Mouse (Mus musculus): Measurements from ENCODE around the gene Trio.

DNA sequence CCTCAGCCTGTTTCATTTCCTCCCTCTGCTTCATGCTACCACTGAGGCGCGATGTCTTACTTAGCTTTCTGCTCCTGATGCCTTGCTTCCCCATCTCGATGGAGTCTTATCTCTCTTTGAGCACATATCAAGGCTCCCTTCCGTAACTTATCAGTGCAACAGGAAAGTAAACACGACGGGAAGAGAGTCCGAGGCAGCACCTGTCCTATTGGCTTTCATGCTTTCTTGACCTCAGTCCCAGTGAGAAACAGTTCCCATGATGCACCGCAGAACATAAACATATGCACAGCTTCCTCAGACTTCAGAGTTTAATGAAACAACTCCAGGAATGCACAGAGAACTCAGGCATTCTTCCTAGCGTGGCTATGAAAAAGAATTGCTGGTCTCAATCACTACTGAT is 65.0 kb downstream of the Trio start:
- TF ChIP-seq CTCF (IDR thresholded peaks at IDR 0.05; ENCODE audit: extremely low read depth, insufficient read depth, insufficient read length, insufficient replicate concordance) (no peak), POLR2A (IDR thresholded peaks at IDR 0.05; ENCODE audit: low read depth, low read length) (no peak)
